Mouse (Mus musculus) frontal cortex, adult 2 months (tissue): ENCODE data around the gene Nln. TPM values are rescaled to one million over a fixed set of nuclear protein-coding genes. Genes with fewer than 3 reads are reported as not detected.

Experiments used
- DNase-seq, 2 experiments: peaks; one replicate each; pipeline ENCODE4 v3.0.0; 2022; ENCODE audit warnings: low spot score in 1 of 2; ENCODE audit errors: extremely low spot score in 1 of 2
- polyA plus RNA-seq: library from polyadenylated mRNA; depleted of rRNA; stranded (reverse); fragments of >200 nt; gene quantifications from 2 replicates; pipeline ENCODE4 v1.2.3, GENCODE M21; 2012; rRNA removed

Gene Nln
- 14.6 and 19.0 TPM in 2 replicates for polyA plus RNA-seq

GRCm38 (mm10) chr13:104109288-104109815, at the start of gene Nln, which contains the start of gene Sgtb:
Gene Nln, minus strand, starts transcription at chr13:104109614.
Gene Sgtb, plus strand, starts transcription at chr13:104109741.
- peak; percentile 53 to 82 for DNase-seq

- DNase-seq = no peak
Measured at GRCm38 (mm10) chr13:104155686-104156085, 46.3 kb upstream of the Nln start.

- no peak for DNase-seq
Measured at GRCm38 (mm10) chr13:104155106-104155505, 45.7 kb upstream of the Nln start.

DNA sequence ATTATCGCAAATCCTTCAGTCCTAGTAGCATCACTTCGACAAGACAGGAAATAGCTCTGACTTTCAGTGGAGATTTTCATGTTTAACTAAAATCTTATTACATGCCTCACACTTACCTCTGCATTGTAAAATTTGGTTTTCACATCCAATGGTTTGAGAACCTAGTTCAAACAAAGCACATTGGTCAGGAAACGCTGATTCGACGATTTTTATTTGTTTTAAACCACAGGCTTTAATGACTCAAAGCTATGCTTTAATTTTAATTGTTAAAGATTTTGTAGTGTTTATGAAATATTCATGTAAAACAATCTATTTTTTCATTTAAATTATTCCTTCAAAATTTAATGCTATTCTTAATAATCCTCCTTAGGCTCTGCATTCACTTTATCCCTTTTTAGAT, 44.8 kb upstream of the Nln start:
- no peak for DNase-seq

GRCm38 (mm10) chr13:104145646-104146045, 36.2 kb upstream of the Nln start:
- no peak for DNase-seq

- DNase-seq = no peak
Measured at GRCm38 (mm10) chr13:104144871-104145270, 35.5 kb upstream of the Nln start.

- DNase-seq = peak; percentile 83 to 93
Measured at GRCm38 (mm10) chr13:104139369-104140209, 30.2 kb upstream of the Nln start.

DNA sequence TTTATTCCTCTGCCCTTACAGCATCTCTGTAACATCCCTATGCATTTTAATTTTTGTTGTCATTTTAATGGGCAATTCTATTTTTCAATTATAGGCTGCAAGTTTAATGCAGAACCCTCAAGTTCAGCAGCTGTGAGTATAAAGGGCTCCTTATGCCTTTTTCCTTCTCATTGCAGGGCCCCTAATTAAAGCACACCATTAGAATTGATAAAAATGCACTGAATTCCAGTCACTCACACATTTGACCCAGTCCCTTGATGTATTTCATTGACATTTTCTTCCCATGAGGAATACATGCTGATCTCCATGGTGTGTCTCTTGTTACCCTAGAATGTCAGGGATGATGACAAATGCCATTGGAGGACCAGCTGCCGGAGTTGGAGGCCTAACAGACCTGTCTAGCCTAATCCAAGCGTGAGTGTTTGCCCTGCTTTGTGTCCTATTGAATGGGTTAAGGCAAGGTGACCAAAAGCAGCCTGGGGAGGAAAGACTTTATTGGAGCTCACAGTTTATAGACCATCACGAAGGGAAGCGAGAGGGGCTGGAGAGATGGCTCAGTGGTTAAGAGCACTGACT, 25.2 kb upstream of the Nln start:
- no peak for DNase-seq

DNA sequence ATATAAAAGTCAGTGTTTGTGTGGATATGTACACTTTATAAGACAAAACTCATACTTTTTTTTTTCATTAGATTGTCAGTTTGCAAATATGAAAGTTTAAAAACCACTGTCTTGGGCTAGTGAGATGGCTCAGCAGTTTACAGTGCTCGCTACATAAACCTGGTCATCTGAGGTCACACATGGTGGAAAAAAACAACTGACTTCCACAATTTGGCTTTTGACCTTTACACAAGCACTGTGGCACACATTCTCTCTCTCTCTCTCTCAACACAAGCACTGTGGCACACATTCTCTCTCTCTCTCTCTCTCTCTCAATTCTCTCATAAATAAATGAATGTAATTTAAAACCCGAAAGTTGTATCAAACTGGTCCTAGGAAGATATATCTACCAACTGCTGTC, 23.1 kb upstream of the Nln start:
- no peak for DNase-seq

GRCm38 (mm10) chr13:104123662-104124381, 14.4 kb upstream of the Nln start:
- DNase-seq = no peak

GRCm38 (mm10) chr13:104122078-104122840, 12.8 kb upstream of the Nln start:
- peak in 1 of 2 experiments; percentile 27 for DNase-seq

GRCm38 (mm10) chr13:104114827-104115226, 5.4 kb upstream of the Nln start:
- DNase-seq = peak; percentile 81 to 82

DNA sequence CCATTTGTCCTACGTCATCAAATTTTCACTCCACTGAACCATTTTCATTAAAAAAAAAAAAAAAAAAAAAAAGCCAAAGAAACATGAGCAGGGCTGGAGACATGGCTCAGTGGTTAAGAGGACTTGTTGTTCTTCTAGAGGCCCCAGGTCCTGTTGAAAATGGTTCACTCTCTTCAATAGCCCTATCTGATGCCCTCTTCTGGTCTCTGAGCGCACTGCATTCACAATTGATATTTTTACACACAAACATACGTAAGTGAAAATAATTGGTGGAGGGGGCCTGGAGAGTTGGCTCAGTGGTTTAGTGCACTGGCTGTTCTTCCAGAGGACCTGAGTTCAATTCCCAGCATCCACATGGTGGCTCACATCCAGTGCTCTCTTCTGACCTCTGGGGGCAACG, 4.4 kb upstream of the Nln start:
- no peak for DNase-seq

DNA sequence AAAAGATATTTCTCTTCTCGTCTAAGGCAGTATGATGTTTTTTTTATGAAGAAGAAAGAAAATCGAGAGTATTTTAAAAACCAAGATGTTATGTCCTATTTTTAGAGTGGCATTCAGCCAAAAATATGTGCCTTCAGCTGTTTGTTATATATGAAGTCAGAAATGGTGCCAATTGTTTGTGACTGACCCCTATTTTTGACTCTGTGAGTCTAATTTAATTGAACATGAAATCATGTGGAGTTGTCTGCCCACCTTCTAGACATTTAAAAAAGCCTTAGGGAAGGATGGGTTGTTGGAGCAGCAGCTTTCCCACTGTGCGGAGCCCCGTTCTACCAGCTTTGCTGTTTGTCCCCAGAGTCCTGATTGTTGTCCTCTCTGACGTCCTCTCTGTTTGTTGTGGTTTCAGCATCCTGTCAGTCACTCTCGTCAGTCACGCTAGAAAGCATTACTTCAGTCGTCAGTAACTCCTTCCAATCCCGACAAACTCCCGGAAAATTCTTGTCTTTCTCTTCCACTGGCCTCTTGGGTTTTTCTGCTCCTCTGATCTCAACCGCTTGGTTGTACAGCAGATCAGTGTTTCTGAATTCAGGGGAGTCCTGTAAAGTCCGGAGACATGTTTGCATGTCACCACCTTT, 3.0 kb upstream of the Nln start:
- DNase-seq = peak; percentile 40 to 70

DNA sequence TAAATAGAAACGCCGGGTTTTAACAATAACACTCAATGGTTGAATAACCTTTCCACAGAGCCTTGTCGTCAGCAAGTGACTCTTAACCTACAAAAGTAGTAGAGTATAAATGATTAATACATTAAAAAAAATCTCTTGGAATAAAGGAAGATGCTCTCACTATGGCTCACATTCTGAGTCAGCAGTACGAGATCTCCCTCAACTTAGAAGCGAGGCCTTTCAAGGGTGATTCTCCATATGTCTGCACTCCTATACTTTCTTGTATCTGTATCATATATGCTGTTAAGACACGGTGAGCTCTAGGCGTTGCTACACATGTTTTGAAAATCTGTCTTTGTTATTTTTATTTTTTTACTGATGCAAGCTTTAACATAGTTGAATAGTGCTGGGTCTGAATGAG, 1.1 kb upstream of the Nln start:
- DNase-seq = peak in 1 of 2 experiments; percentile 25

- peak; percentile 49 to 64 for DNase-seq
Measured at GRCm38 (mm10) chr13:104109816-104110521, 555 bp upstream of the Nln start.

DNA sequence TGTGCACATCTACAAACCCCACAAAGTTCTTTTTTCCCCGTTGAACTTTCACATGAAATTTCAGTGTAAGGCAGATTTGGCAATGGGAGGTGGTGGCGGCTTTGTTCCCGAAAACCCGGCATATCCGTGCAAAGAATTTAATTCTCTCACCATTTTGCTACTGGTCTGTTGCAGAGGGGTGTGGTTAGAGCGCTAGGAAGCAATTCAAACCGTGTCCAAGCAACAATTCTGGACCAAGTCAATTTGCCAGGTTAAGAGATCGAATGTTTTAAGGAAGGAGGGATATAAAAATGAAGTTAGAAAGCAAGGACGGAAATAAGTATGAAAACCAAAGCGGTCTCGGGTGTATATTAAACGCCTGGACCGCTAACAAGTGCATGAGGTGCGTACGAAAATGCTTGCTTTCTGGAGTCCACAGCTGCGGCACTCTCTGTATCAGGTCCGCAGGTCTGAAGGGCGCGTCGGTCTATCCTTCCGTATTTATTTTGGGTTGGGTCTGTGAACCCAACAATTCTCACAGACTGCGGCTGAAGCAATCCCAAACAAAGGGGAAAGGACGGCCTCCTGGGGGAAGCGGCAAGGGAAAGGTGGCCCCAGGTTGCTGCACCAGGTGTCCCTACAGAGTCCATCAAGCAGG, 645 bp downstream of the Nln start:
- peak in 1 of 2 experiments; percentile 35 for DNase-seq

DNA sequence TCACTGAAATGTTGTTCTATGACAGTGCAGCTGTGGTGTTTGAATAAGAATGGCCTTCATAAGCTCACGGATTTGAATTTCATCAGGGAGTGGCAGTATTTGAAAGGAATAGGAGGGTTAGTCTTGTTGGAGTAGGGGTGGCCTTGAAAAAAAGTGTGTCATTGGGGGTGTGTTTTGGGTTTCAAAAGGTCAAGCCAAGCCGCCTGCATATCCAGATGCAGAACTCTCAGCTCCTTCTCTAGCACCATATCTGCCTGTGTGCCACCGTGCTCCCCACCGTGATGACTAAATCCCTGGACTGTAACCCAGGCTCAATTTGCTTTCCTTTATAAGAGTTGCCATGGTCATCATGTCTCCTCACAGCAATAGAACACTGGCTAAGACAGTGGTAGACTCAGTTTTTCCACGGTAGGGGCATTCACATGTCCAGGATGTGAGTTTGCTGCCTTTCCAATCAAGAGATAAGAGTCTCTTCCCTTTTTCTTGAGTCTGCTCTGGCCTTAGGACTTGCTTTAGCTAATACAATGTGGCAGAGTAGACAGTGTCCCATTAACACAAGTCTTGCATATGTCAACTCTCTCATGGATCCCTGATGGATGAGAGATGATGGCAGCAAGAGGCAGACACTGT, 7.7 kb downstream of the Nln start:
- no peak for DNase-seq
